Mouse (Mus musculus): ENCODE results near the gene Aldob. TPM values are rescaled to one million over a fixed set of nuclear protein-coding genes. Genes with fewer than 3 reads are reported as not detected.
A peak's percentile ranks its signal among the peaks of the same experiment; 100 is the strongest.

The Aldob gene
- 0.45 and 0.91 TPM in 2 replicates for polyA plus RNA-seq (2014; fragmentation: Nextera tagmentation; extraction: Ambion mirVana)

- Histone ChIP-seq H3K9ac (replicated peaks; ENCODE audit: low read depth, low read length) (no peak within 1 kb of the TSS), H3K4me1 (ENCODE audit: control insufficient read depth, insufficient read depth, low read length) (no peaks in the 10 kb centered on the region), H3K36me3 (ENCODE audit: control insufficient read depth, insufficient read depth, low read length) (no peaks in the 10 kb centered on the region), H3K4me3 (ENCODE audit: low read depth, low read length) (no peak within 1 kb of the TSS), H3K4me2 (ENCODE audit: low read depth, low read length) (no peak within 1 kb of the TSS), H3K27ac (ENCODE audit: low read depth, low read length) (no peak within 1 kb of the TSS), H3K27me3 (ENCODE audit: control insufficient read depth, insufficient read depth, low read length) (no peaks in the 10 kb centered on the region), H3K9me3 (ENCODE audit: control insufficient read depth, low read length) (no peaks in the 10 kb centered on the region)
- 61% methylated on average over 3 of the region's 3 CpGs for WGBS
- no peak for ATAC-seq (ENCODE audit: low read depth)
Observed at GRCm38 (mm10) chr4:49549383-49549782, at the start of gene Aldob. Gene Aldob (minus strand): TSS chr4:49549546.

GRCm38 (mm10) chr4:49597183-49598100, 48.1 kb upstream of the Aldob start, which contains the start of gene Tmem246:
Gene Tmem246 (minus strand): TSS chr4:49597876.
- peak within 1 kb of the TSS; percentile 90 for H3K9ac ChIP-seq (replicated peaks; ENCODE audit: low read depth, low read length)
- H3K36me3 ChIP-seq (ENCODE audit: control insufficient read depth, insufficient read depth, low read length) = no peaks in the 10 kb centered on the region
- peak within 1 kb of the TSS; percentile 95 for H3K27ac ChIP-seq (ENCODE audit: low read depth, low read length)

GRCm38 (mm10) chr4:49596846-49597182, 47.5 kb upstream of the Aldob start:
- Histone ChIP-seq H3K27ac (ENCODE audit: low read depth, low read length) (peak overlapping the region; percentile 95), H3K36me3 (ENCODE audit: control insufficient read depth, insufficient read depth, low read length) (no peaks in the 10 kb centered on the region), H3K4me1 (ENCODE audit: control insufficient read depth, insufficient read depth, low read length) (peaks cover 3% of the 10 kb centered on the region; the same call in 1 of the 2 replicates), H3K4me2 (ENCODE audit: low read depth, low read length) (peak overlapping the region; percentile 72), H3K9me3 (ENCODE audit: control insufficient read depth, low read length) (no peaks in the 10 kb centered on the region), H3K9ac (replicated peaks; ENCODE audit: low read depth, low read length) (peak overlapping the region; percentile 90), H3K27me3 (ENCODE audit: control insufficient read depth, insufficient read depth, low read length) (no peaks in the 10 kb centered on the region; the same call in 1 of the 2 replicates), H3K4me3 (ENCODE audit: low read depth, low read length) (peak overlapping the region; percentile 74)
- ATAC-seq (ENCODE audit: low read depth) = no peak; the same call in 1 of the 2 replicates
- under 1% methylated on average over 20 of the region's 20 CpGs for WGBS

More at GRCm38 (mm10) chr4:49597183-49598100, 48.1 kb upstream of the Aldob start, which contains the start of gene Tmem246:
- ATAC-seq (ENCODE audit: low read depth) = peak; percentile 95
- H3K9me3 ChIP-seq (ENCODE audit: control insufficient read depth, low read length) = no peaks in the 10 kb centered on the region
- H3K27me3 ChIP-seq (ENCODE audit: control insufficient read depth, insufficient read depth, low read length) = no peaks in the 10 kb centered on the region; the same call in 1 of the 2 replicates
- peaks cover 3% of the 10 kb centered on the region; the same call in 1 of the 2 replicates for H3K4me1 ChIP-seq (ENCODE audit: control insufficient read depth, insufficient read depth, low read length)
- peak within 1 kb of the TSS; percentile 74 for H3K4me3 ChIP-seq (ENCODE audit: low read depth, low read length)
- peak within 1 kb of the TSS; percentile 72 for H3K4me2 ChIP-seq (ENCODE audit: low read depth, low read length)
- WGBS = under 1% methylated on average over 69 of the region's 77 CpGs

- Histone ChIP-seq H3K4me2 (ENCODE audit: low read depth, low read length) (no peak overlapping the region), H3K9ac (replicated peaks; ENCODE audit: low read depth, low read length) (no peak overlapping the region)
- 85% methylated on average over 2 of the region's 2 CpGs for WGBS
Observed at GRCm38 (mm10) chr4:49590152-49590551, 40.8 kb upstream of the Aldob start.

GRCm38 (mm10) chr4:49586811-49587210, 37.5 kb upstream of the Aldob start:
- Histone ChIP-seq H3K27me3 (ENCODE audit: control insufficient read depth, insufficient read depth, low read length) (no peaks in the 10 kb centered on the region), H3K9me3 (ENCODE audit: control insufficient read depth, low read length) (no peaks in the 10 kb centered on the region), H3K4me3 (ENCODE audit: low read depth, low read length) (no peak overlapping the region), H3K27ac (ENCODE audit: low read depth, low read length) (no peak overlapping the region), H3K4me2 (ENCODE audit: low read depth, low read length) (no peak overlapping the region), H3K36me3 (ENCODE audit: control insufficient read depth, insufficient read depth, low read length) (peaks cover 6% of the 10 kb centered on the region; the same call in 1 of the 2 replicates), H3K9ac (replicated peaks; ENCODE audit: low read depth, low read length) (no peak overlapping the region), H3K4me1 (ENCODE audit: control insufficient read depth, insufficient read depth, low read length) (peaks cover 11% of the 10 kb centered on the region; the same call in 1 of the 2 replicates)
- 87% methylated on average over 10 of the region's 10 CpGs for WGBS
- no peak for ATAC-seq (ENCODE audit: low read depth)

More at GRCm38 (mm10) chr4:49590152-49590551, 40.8 kb upstream of the Aldob start:
- H3K36me3 ChIP-seq (ENCODE audit: control insufficient read depth, insufficient read depth, low read length) = peaks cover 6% of the 10 kb centered on the region; the same call in 1 of the 2 replicates
- H3K4me3 ChIP-seq (ENCODE audit: low read depth, low read length) = no peak overlapping the region
- no peaks in the 10 kb centered on the region for H3K9me3 ChIP-seq (ENCODE audit: control insufficient read depth, low read length)
- no peak overlapping the region for H3K27ac ChIP-seq (ENCODE audit: low read depth, low read length)
- no peaks in the 10 kb centered on the region; the same call in 1 of the 2 replicates for H3K4me1 ChIP-seq (ENCODE audit: control insufficient read depth, insufficient read depth, low read length)
- H3K27me3 ChIP-seq (ENCODE audit: control insufficient read depth, insufficient read depth, low read length) = no peaks in the 10 kb centered on the region
- no peak for ATAC-seq (ENCODE audit: low read depth)

GRCm38 (mm10) chr4:49585524-49586101, 36.3 kb upstream of the Aldob start:
- H3K4me2 ChIP-seq (ENCODE audit: low read depth, low read length) = no peak overlapping the region
- WGBS = 88% methylated on average over 7 of the region's 7 CpGs
- ATAC-seq (ENCODE audit: low read depth) = no peak
- H3K27me3 ChIP-seq (ENCODE audit: control insufficient read depth, insufficient read depth, low read length) = no peaks in the 10 kb centered on the region
- H3K4me3 ChIP-seq (ENCODE audit: low read depth, low read length) = no peak overlapping the region
- H3K36me3 ChIP-seq (ENCODE audit: control insufficient read depth, insufficient read depth, low read length) = peaks cover 6% of the 10 kb centered on the region; the same call in 1 of the 2 replicates
- no peaks in the 10 kb centered on the region for H3K9me3 ChIP-seq (ENCODE audit: control insufficient read depth, low read length)
- H3K4me1 ChIP-seq (ENCODE audit: control insufficient read depth, insufficient read depth, low read length) = peaks cover 11% of the 10 kb centered on the region; the same call in 1 of the 2 replicates
- H3K9ac ChIP-seq (replicated peaks; ENCODE audit: low read depth, low read length) = no peak overlapping the region
- no peak overlapping the region for H3K27ac ChIP-seq (ENCODE audit: low read depth, low read length)

GRCm38 (mm10) chr4:49583965-49584831, 34.9 kb upstream of the Aldob start:
- Histone ChIP-seq H3K4me1 (ENCODE audit: control insufficient read depth, insufficient read depth, low read length) (peaks cover 11% of the 10 kb centered on the region; the same call in 1 of the 2 replicates), H3K36me3 (ENCODE audit: control insufficient read depth, insufficient read depth, low read length) (peaks cover 6% of the 10 kb centered on the region; the same call in 1 of the 2 replicates), H3K9ac (replicated peaks; ENCODE audit: low read depth, low read length) (no peak overlapping the region), H3K9me3 (ENCODE audit: control insufficient read depth, low read length) (no peaks in the 10 kb centered on the region), H3K27ac (ENCODE audit: low read depth, low read length) (0 out of 2 replicates have a peak overlapping the region, but pooled peaks have one; percentile 39), H3K27me3 (ENCODE audit: control insufficient read depth, insufficient read depth, low read length) (no peaks in the 10 kb centered on the region), H3K4me3 (ENCODE audit: low read depth, low read length) (no peak overlapping the region), H3K4me2 (ENCODE audit: low read depth, low read length) (no peak overlapping the region)
- 0 out of 2 replicates have a peak, but pooled peaks have one; percentile 25 for ATAC-seq (ENCODE audit: low read depth)
- 58% methylated on average over 14 of the region's 14 CpGs for WGBS

GRCm38 (mm10) chr4:49581256-49581655, 31.9 kb upstream of the Aldob start:
- H3K27me3 ChIP-seq (ENCODE audit: control insufficient read depth, insufficient read depth, low read length) = no peaks in the 10 kb centered on the region
- H3K9ac ChIP-seq (replicated peaks; ENCODE audit: low read depth, low read length) = no peak overlapping the region
- H3K4me2 ChIP-seq (ENCODE audit: low read depth, low read length) = no peak overlapping the region
- WGBS = 39% methylated on average over 4 of the region's 4 CpGs
- no peak overlapping the region for H3K27ac ChIP-seq (ENCODE audit: low read depth, low read length)
- H3K4me1 ChIP-seq (ENCODE audit: control insufficient read depth, insufficient read depth, low read length) = peaks cover 11% of the 10 kb centered on the region; the same call in 1 of the 2 replicates
- no peak for ATAC-seq (ENCODE audit: low read depth)
- H3K36me3 ChIP-seq (ENCODE audit: control insufficient read depth, insufficient read depth, low read length) = peaks cover 6% of the 10 kb centered on the region; the same call in 1 of the 2 replicates
- no peaks in the 10 kb centered on the region for H3K9me3 ChIP-seq (ENCODE audit: control insufficient read depth, low read length)
- no peak overlapping the region for H3K4me3 ChIP-seq (ENCODE audit: low read depth, low read length)

All from neural tube, embryonic 14.5 days (tissue).